Mouse (Mus musculus) megakaryocyte, embryonic 14.5 days (primary cell): ENCODE results near the gene Dab1.

Source experiments
- FLI1 ChIP-seq: IDR thresholded peaks from 2 replicates; pipeline ENCODE4 v1.6.1; 2012; ENCODE audit warnings: low read length, inconsistent platforms, mixed read lengths
- GATA1 ChIP-seq: IDR thresholded peaks from 3 replicates; pipeline ENCODE4 v1.6.1; 2012; ENCODE audit warnings: mixed read lengths, low read length, inconsistent platforms, borderline replicate concordance

DNA sequence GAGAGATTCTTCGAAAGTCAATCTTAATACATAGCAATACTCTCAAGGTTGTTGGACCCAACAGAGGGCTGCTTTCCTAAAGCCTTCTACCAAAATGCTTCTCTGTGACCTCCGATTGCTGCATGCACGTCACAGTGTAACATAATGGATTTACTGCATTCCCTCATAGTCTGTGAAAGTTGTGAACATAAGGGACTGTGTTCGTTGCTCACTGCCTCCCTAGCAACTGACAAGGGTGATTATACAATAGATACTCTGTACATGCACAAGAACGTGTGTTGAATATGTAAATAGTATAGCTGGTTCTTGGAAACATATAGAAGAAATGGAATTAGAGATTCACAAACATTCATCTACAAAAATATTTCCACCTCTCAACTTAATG lies 651.0 kb downstream of the Dab1 start:
- no peak for TF ChIP-seq GATA1
- no peak for TF ChIP-seq FLI1
